Mouse (Mus musculus) ES-Bruce4 (cell line): ENCODE measurements at regions not wholly inside any gene's neighbourhood (a gene's known extent, or its start where the extent isn't known, plus 50 kb on each side); places are given as distances from the start of the nearest gene placed in this dataset.

Source experiments
- H3K27ac ChIP-seq: 2 replicates; pipeline ENCODE4 v1.5.1; 2012; ENCODE audit warnings: low read length, inconsistent platforms; ENCODE audit not compliant: insufficient read depth
- H3K27me3 ChIP-seq: 2 replicates; pipeline ENCODE4 v1.6.1; 2012; ENCODE audit warnings: mild to moderate bottlenecking, low read length, inconsistent platforms; ENCODE audit not compliant: control insufficient read depth, poor library complexity, insufficient read depth, severe bottlenecking
- H3K36me3 ChIP-seq: 2 replicates; pipeline ENCODE4 v1.6.1; 2012; ENCODE audit warnings: inconsistent platforms, mild to moderate bottlenecking, low read length, moderate library complexity; ENCODE audit not compliant: control insufficient read depth, poor library complexity, insufficient read depth, severe bottlenecking
- H3K4me1 ChIP-seq: one replicate; pipeline ENCODE4 v1.8.1; 2011; ENCODE audit warnings: low read length; ENCODE audit not compliant: control insufficient read depth, insufficient read depth
- H3K4me3 ChIP-seq: 2 replicates; pipeline ENCODE4 v1.5.1; 2011; ENCODE audit warnings: low read depth, mild to moderate bottlenecking, low read length
- H3K9ac ChIP-seq: 2 replicates; pipeline ENCODE4 v1.6.1; 2012; ENCODE audit warnings: low read depth, mild to moderate bottlenecking, inconsistent platforms; ENCODE audit not compliant: poor library complexity, severe bottlenecking
- H3K9me3 ChIP-seq: replicated peaks from 2 replicates; pipeline ENCODE4 v1.6.1; 2012; ENCODE audit warnings: mild to moderate bottlenecking, low read length, inconsistent platforms; ENCODE audit not compliant: control insufficient read depth, poor library complexity, insufficient read depth, severe bottlenecking
- CTCF ChIP-seq: IDR thresholded peaks from one replicate; pipeline ENCODE4 v1.8.1; 2011; ENCODE audit warnings: low read depth, low read length
- EP300 ChIP-seq: IDR thresholded peaks from 2 replicates; pipeline ENCODE4 v1.6.1; 2011; ENCODE audit warnings: low read depth, low read length; ENCODE audit not compliant: insufficient read depth
- POLR2A ChIP-seq: IDR thresholded peaks from one replicate; pipeline ENCODE4 v1.8.1; 2011; ENCODE audit warnings: low read length; ENCODE audit not compliant: insufficient read depth

GRCm38 (mm10) chr12:106379151-106379594 is 369.1 kb downstream of the Vrk1 start:
- peak; percentile 72 for TF ChIP-seq CTCF
- TF ChIP-seq POLR2A, result no peak
- no peaks in the 10 kb centered on the region for H3K4me1 ChIP-seq
- H3K27ac ChIP-seq, result no peak overlapping the region
- no peaks in the 10 kb centered on the region for H3K36me3 ChIP-seq
- H3K4me3 ChIP-seq, result no peak overlapping the region
- H3K27me3 ChIP-seq, result no peaks in the 10 kb centered on the region
- no peak overlapping the region for H3K9ac ChIP-seq
- H3K9me3 ChIP-seq, result no peaks in the 10 kb centered on the region

GRCm38 (mm10) chr12:106379779-106380178 is 369.8 kb downstream of the Vrk1 start:
- H3K4me3 ChIP-seq, result no peak overlapping the region
- no peaks in the 10 kb centered on the region for H3K4me1 ChIP-seq
- no peaks in the 10 kb centered on the region for H3K36me3 ChIP-seq
- no peak overlapping the region for H3K9ac ChIP-seq
- H3K9me3 ChIP-seq, result no peaks in the 10 kb centered on the region
- TF ChIP-seq POLR2A, result no peak
- no peak for TF ChIP-seq EP300
- H3K27ac ChIP-seq, result no peak overlapping the region
- no peaks in the 10 kb centered on the region for H3K27me3 ChIP-seq

- TF ChIP-seq POLR2A, result no peak
- no peak for TF ChIP-seq CTCF
- TF ChIP-seq EP300, result no peak
- H3K36me3 ChIP-seq, result no peaks in the 10 kb centered on the region
- no peaks in the 10 kb centered on the region for H3K4me1 ChIP-seq
- H3K9me3 ChIP-seq, result 0 out of 2 replicates have a peak, but pooled peaks cover 2% of the 10 kb centered on the region
- no peak overlapping the region for H3K9ac ChIP-seq
- no peak overlapping the region for H3K27ac ChIP-seq
- H3K27me3 ChIP-seq, result no peaks in the 10 kb centered on the region
- H3K4me3 ChIP-seq, result no peak overlapping the region
These were observed 371.8 kb downstream of the Vrk1 start for GRCm38 (mm10) chr12:106381821-106382220.

GRCm38 (mm10) chr12:106389214-106389613 is 379.2 kb downstream of the Vrk1 start:
- H3K4me1 ChIP-seq, result no peaks in the 10 kb centered on the region
- H3K4me3 ChIP-seq, result no peak overlapping the region
- TF ChIP-seq CTCF (no peak), EP300 (no peak), POLR2A (no peak)
- H3K9ac ChIP-seq, result no peak overlapping the region
- H3K27ac ChIP-seq, result no peak overlapping the region
- no peaks in the 10 kb centered on the region for H3K27me3 ChIP-seq
- H3K36me3 ChIP-seq, result no peaks in the 10 kb centered on the region
- H3K9me3 ChIP-seq, result 0 out of 2 replicates have a peak, but pooled peaks cover 5% of the 10 kb centered on the region

GRCm38 (mm10) chr12:106392316-106392715 is 382.3 kb downstream of the Vrk1 start:
- no peak overlapping the region for H3K9ac ChIP-seq
- no peaks in the 10 kb centered on the region for H3K4me1 ChIP-seq
- TF ChIP-seq EP300, result no peak
- no peak for TF ChIP-seq CTCF
- no peak for TF ChIP-seq POLR2A
- H3K9me3 ChIP-seq, result no peaks in the 10 kb centered on the region
- H3K4me3 ChIP-seq, result no peak overlapping the region
- H3K27ac ChIP-seq, result no peak overlapping the region
- no peaks in the 10 kb centered on the region for H3K27me3 ChIP-seq
- H3K36me3 ChIP-seq, result no peaks in the 10 kb centered on the region

- Histone ChIP-seq H3K36me3 (no peaks in the 10 kb centered on the region), H3K4me1 (no peaks in the 10 kb centered on the region), H3K9ac (no peak overlapping the region), H3K9me3 (no peaks in the 10 kb centered on the region), H3K27ac (no peak overlapping the region), H3K4me3 (no peak overlapping the region), H3K27me3 (no peaks in the 10 kb centered on the region)
- TF ChIP-seq CTCF (no peak), EP300 (no peak), POLR2A (no peak)
These were observed 389.1 kb downstream of the Vrk1 start for GRCm38 (mm10) chr12:106399085-106399484.
